Mouse (Mus musculus) lung, adult 18-20 months (tissue): ENCODE results near the gene Sfswap.
A peak's percentile ranks its signal among the peaks of the same experiment; 100 is the strongest.

ENCODE experiments used
- DNase-seq, 2 experiments: peaks; one replicate each; pipeline ENCODE4 v3.0.0; 2022; ENCODE audit warnings: mixed read lengths in 2 of 2

Sfswap gene

DNA sequence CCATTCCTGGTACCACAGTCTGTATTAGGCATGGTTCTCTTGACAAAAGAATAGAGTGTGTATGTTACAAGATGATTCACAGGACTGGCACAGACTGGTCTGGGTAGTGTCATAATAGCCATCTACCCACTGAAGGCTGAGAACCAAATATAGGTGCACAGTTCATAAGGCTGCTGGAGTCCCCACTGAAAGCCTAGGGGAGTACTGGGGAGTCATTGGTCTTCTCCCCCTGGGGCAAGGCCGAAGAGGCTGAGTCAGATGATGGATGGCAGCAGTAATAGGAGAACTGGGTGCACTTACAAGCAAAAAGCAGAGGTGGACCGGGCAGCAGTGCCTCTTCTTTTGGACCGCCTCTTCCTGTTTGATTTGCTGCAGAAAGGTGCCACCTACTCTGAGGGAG lies 32.7 kb downstream of the Sfswap start:
- DNase-seq: no peak

DNA sequence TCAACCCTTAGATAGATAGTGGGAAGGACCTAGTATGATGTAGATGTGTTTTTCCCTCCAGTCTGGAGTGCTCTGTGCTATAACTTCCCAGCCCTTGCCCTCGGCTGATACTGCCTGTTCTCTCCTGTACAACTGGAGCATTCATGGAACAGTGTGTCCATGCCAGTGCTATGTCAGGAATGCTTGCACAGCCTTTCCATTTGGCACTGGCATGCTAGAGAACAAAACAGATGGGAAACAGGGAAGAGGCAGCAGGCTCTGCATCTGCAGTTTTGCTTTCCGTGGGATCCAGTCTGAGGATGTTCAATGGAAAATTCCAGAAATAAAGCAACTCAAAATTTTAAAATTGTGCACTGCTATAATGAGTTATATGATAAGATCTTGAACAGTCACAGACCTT lies 33.5 kb downstream of the Sfswap start:
- peak; percentile 57 to 60 for DNase-seq

DNA sequence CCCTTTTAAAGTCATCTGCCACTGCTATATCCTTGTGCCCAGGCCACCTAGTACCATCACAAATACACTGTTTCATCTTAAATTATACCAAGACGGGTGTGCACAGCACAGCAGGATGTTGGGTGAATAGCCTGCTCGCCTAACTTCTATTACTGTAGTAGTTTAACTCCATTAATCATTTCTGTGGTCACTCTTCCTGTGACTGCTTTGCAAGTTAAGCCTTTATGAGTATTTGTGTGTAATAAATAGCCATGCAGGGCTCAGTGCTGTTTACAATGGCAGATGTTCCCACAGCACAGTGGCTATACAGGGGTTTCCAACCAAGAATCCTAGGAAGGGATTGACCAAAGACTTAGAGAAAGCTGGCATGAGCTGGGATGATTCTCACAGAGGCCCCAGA lies 34.0 kb downstream of the Sfswap start:
- DNase-seq: no peak

DNA sequence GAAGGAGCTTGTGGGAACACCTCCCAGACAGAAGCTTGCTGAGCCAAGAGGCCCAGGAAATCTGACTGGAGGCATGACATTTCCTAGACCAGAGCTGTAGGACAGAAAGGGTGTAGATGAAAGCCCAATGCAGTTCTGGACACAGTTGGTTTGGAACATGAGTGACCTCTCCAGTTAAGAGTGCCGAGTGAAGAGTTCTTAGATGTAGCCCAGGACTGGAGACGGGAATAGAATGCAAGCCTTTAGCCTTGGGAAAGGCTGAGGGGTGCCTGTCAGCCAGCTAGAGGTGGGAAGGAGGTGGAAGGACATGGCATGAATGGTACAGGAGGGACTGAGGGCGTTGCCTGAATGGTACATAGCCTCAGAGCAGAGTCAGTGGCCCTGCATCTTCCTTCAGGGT lies 34.4 kb downstream of the Sfswap start:
- peak in 1 of 2 experiments; percentile 8 for DNase-seq

DNA sequence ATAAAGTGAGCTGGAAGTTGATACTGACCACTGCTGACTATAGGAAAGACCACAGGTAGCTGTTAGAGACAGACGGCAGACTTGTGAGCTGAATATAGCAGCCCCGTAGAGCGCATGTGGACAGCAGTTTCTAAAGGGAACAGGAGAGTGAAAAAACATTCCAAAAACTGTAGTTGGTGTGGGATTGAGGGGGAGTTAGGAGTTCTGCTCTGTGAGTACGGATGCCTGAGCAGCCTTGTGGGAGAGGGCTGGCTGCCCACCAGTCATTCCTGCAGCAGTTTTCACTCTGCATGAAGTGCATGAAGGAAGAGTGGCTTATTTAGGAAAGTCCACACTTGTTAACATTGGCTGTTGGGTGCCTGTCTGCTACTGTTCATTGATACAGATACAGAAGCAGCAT lies 37.8 kb downstream of the Sfswap start:
- DNase-seq: no peak

DNA sequence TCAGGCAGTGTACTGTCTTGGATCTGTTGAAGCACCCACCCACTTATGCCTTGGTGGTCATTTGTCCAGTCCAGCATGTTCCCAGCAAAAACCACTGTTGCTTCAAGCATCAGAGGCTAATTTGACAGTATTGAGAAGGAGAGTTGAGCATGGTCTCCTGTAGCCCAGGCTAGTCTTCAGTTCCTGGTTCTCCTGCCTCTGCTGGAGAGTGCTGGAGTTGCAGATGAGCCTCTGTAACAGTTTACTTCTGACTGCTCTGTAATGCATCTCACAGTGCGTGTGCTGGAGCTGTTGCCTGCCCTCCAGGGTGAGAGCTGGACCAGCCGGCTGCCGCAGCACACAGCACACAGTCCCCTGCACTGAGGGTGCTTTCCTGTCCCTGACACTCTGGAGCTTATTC lies 41.2 kb downstream of the Sfswap start:
- no peak for DNase-seq

DNA sequence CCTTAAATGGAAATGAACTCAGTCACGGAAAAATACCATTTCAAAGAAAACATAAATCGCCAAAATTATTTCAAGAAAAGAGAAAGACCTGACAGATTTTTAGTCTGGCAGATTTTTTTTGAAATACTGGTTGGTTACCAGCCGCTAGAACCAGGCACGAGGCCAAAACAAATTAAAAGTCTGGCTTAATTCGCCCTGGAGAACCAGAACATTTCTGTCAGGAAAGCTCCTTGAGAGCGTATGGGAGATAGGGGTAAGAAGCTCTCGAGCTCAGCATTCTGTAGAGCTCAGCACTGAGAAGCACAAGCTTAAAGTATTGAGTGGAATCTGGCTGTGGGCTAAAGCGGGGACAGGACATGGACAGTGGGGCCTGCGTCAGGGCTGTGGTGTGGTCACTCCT lies 44.8 kb downstream of the Sfswap start:
- DNase-seq: no peak

DNA sequence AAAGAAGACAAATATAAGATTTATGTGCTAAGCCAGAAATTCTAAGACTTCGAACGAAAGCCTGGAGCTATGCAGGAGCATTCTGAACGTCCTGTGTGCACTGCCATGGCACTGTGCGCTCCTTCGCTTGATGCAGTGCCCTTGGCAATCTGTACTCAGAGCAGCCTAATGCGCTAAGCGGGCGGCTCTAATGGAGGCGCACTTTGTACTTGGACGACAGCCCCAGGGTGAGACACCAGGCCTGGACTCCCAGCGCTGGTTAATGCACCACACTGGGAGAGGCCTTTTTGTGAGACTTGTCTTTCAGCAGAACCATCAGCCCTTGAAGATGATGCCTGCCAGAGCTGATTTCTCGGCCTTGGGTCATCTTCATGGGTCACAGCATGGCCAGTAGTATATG lies 48.7 kb downstream of the Sfswap start:
- DNase-seq: no peak

DNA sequence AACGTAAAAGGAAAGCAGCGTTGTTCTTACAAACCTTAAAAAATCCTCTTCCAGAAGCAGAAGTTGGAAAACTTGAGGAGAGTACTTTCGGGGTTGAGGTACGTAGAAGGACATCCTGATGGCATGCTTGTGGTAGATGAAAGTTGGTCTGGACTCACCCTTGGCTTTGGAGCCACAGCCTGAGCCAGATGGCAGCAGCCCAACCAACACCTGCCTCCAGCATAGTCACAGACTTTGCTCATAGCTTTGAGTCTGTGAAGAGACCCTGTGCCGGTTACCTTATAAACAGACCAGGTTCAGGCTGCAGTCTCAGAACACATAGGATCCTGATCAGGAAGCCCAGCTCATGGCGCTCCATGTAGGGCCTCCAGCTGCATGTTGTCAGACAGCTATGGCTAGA lies 49.8 kb downstream of the Sfswap start:
- no peak for DNase-seq

DNA sequence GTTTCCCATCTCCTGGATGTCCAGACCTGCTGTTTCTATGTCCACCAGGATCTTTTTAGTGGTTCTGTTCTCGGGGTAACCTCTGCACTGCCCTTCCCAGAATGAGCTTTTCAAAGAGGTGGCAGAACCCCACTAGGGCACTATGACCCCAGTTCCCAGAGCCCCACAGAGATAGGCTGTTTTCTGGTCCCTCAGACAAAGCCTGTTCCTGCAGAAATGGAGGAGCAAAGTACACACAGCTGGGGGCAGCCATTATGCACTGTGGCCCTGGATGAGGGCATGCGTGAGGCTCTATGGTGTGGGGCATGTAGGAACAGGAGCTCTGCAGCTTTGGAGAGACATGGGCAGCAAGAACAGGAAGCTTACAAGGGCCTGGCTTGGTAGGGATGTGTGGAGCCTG lies 51.0 kb downstream of the Sfswap start:
- no peak for DNase-seq

DNA sequence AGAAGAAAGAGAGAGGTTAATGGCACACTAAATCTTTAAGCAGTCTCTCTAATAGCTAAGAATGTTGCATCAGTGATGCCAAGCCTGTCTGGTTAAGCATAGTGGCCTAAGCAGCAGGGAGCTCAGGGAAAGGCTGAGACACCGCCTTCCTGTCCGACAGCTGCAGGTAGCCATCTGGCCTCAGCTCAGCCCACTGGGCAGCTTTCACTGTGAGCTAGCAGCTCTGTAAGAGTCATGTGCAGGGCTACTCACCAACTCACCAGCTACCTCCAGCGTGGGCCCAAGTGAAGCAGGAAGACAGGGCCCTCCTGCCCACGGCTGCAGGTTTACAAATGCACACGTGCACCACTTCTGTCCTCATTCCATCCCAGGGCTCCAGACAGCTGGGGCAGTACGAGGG lies 52.6 kb downstream of the Sfswap start:
- no peak for DNase-seq

DNA sequence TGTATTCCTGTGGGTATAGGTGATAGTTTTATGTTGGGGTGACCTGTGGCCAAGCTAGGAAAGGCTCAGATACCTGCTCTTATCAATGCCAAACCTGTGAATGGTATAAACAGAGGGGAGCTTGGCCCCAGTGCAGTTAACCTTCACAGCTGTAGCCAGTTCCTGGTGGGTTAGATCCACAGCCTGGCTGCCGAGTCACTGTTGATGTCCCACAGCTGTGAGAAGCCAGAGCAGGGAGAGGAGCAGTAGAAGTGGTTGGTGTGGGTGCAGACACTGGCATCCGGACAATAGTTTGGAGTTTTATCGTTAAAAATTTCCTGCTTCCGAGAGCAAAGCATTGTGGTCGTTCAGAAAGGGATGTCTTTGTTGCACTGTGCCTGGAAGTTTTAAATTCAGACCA lies 57.6 kb downstream of the Sfswap start:
- no peak for DNase-seq

DNA sequence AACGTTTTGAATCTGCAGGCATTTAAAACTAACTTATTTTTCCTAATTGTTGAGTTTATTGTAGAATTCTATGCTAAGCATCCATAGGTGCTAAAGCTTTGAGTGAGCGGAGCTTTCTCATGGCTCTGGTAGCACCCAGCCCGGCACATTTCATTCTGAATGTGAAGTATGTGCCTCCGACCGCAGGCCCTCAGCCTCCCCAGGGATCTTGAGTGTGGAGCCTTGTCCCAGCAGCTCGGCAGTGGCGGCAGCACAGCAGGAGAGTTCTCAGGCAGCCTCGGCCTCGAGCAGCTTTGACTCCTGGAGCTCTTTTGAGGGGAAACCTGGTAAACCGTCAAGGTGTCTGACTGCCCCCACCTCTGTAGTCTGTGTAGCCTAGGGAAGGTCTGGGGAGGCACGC lies 58.3 kb downstream of the Sfswap start:
- DNase-seq: no peak

DNA sequence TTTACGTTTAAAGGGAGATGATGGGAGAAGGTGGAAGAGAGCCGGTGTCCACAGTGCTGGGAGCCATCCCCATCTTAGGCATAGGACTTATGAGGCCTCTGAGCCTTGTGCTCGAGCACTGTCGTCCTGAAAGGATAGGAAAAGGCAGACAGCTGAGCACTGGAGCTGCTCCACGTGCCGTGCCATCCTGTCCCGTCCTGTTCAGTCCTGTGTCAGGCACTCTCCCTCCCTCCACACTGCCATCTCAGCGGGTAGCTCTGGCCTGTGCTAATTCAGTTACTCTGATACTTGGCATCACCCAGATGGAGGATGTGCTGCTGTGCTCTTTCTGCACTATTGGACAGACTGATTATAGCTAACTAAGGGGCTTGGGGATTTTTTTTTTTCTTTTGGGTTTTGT lies 61.3 kb downstream of the Sfswap start:
- no peak for DNase-seq

DNA sequence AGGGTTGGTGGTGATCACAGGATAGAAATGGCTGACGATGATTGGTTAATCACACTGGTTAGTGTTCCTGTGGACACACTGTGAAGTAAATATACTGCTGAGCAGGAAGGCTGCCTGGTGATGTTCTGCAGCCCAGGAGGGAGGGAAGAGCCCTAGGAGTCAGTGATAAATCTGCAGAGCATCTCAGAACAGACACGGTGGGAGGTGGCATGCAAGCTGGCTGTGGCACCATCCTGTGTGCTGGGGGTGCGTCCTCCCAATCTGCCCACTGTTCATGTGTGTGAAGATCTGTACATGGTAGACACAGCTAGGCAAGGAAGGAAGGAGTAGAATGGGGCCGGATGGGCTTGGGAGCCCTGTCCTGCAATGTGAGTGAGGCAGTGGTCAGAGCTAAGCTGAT lies 67.6 kb downstream of the Sfswap start:
- no peak for DNase-seq

DNA sequence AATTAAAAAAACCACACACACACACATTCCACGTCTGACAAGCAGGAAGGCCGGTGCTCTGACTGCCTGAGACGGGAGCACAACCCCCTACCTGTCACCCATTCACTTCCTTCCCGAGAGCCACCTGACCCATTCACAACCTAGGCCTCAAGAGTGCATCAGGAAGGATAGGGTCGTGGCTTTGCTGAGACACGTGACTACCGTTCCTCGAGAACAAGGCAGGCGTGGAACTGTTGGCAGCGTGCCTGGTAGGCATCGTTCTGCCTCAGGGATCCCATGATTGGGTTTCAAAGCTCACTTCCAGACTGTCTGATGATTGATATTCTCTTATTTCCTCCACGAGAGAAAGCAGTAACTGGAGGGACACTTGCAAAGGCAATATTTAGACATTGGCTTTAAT lies 77.2 kb downstream of the Sfswap start:
- DNase-seq: no peak

DNA sequence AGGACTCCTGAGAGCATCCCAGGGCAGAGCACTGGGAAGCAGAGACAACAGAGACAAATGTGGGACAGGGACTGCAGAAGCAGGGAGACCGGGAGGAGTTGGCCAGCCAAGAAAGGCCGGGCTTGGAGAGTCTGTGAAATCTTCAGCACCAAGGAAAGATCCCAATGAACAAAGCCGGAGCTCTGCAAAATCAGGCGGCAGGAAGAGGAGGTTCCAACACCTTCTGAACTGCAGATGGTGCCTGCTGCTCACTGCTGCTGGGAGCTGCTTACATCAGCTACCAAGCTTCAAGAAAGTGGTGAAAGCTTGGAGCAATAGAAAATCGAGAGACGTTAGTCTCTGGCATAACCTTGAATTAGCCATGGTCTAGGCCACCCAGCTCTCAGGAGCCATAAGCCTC lies 79.0 kb downstream of the Sfswap start:
- no peak for DNase-seq

DNA sequence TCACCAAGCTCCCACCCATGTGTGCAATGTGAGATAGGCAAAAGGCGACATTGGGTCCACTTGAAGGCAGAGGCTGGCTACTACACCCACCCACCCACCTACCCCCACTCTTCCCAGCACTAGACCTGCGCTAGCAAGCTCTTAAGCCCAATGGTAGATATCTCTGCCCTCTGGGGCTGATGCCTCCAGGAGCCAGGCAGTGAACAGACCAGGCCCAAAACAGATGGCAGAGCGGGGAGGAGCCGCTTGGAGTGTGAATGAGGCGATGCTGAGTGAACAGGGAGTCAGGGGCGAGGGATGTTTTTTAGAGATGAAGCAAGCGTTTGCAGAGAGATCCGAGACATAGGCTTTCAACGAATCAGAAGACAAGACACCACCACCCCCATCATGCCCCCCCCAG lies 79.6 kb downstream of the Sfswap start:
- no peak for DNase-seq

DNA sequence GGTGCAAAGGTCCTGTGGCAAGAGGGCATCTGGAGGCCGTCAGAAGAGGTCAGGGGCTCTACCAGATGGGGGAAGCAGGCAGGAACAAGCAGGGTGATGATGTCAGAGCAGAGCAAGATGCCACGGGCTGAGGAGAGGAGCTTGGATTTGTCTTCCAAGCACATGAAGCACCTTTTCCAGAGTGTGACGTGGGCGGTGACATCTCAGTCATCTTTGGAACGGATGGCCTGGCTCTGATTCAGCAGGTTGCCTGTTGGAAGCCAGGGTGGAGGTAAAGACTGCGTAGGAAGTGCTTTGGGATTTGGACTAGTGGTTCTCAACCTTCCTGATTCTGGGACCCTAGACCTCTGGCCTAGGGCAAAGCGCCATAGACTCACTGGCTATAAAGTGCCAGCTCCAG lies 80.0 kb downstream of the Sfswap start:
- DNase-seq: no peak

DNA sequence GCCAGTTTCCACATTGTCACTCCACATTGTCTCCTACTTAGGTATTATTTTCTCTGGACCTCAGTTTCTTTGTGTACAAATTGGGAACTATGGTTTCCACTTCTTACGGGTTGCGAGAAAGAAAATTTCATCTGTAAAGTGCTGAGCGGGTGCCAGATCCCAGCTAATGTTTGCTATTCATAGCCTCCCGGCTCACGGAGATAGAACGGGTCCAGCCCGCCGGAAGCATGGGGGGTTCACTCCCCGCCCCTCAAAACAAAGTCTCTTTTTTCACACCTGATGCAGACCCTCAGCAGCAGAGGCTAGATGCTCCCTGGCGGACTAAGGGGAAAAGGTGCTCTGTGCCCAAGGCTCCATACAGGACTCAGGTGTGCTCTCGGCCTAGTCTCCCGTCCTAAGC lies 82.3 kb downstream of the Sfswap start:
- DNase-seq: no peak

DNA sequence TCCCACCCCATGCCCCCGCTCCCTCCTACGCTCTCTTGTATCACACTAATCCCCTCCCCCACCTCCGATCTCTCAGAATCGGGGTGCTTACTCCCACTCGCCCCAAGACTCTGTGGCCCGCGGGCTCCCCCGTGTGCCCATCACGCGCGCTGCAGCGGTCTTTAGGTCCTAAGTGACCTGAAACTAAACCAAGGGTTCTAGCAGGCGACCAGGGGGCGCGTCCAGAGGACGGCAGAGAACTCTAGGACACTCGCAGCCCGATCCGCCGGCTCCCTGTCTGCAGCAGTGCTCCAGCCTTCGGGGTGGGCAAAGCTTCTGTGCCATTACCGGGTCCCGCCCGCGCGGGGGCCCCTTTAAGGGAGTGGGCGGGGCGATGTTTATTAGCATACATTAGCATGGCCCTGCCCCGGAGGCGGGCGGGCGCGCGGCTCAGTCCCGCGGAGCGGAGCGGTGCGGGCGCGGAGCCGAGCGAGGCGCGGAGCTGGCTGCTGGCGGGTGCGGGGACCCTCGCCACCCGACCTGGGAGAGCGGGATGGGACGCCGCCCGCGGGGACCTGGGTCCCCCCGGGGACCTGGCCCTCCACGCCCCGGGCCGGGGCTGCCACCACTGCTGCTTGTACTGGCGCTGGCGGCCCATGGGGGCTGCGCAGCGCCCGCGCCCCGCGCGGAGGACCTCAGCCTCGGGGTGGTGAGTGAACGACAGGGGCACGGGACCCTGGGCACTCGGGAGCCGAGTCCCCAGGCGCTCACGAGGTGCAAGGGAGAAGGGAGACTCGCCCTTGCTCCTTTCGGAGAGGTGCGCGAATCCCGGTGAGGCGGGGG lies 83.0 kb downstream of the Sfswap start, which contains the start of gene Mmp17:
Gene Mmp17, plus strand, starts transcription at position 409 of the 822 bp plus-strand sequence.
- peak; percentile 84 to 86 for DNase-seq

DNA sequence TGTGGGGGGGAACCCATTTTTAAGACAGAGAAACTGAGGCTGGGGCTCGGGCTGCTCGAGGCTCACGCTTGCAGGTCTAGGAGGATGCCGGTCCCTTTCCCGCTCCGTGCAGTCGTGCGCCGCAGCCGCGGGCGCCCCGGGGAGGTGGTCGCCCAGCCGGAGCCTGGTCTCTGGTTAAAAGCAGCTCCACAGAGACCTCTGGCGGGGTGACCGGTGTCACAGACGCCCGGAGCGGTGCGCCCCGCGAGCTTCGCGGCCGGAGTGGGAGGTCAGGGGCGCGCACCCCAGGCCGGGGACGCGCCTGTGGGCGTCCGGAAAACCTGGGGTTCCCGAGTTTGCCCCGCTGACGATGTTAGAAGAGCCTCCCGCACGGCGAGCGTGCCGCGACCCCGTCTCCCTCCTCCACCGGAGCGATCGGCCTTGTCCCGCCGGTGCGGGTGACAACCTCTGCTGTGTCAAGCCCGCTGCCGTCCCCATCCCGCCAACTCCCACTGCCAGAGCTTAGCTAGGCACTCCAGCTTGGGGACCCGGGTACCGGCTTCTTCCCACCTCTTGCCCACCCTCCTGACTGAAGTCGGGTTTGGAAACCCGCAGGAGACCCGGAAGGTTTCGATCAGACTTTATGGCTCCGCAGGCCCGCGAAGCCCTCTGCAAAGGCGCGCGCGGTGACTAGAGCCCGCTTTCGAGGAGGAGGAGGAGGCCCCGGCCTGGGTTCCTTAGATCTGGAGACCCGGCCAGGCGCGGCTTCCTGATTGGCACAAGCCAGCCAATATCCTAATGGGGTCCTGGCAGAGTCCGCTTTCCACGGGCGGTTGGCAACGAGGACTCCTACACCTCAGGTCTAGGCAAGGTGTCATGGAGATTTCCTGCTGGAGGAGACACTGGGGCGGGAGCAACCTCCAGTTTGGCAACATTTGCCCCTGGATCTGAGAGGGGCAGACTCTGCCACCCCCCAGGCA lies 83.8 kb downstream of the Sfswap start:
- DNase-seq: peak; percentile 14 to 15

DNA sequence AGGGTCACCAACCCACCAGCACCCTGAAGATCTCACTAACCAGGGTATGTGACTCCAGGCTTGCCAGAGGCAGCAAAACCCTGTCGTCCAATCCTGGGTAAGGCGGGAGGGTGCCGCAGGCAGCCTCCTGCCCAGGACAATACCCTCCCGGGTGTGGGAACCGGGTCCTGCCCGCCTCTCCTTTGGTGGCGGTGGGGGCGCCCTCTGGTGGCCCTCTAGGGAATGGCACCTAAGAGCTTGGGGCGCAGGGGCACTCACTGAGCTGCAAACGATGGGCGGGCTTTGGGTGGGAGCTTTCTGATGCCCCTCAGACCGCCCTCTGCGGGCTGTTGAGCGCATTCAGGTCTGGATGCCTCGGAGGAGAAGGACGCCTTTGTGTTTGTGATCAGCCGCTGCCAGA lies 85.0 kb downstream of the Sfswap start:
- peak; percentile 71 to 78 for DNase-seq

DNA sequence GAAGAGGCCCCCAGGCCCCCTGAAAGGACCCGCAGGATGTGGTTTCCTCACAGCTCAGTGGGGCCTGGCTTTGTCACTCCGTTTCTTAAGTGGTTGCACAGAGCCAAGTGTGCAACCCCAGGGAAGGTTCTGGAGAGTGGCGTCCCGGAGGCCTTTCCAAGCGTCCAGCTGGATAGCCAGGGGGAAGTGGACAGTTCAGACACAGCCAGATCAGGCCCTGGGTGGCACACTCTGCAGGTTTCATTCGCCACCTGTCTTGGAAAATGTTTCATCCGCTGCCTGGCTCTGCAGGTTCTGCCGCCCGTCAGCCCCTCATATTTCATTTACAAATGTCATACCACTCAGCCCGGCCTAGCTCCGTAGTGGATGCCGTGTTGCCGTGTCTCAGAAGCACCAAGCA lies 85.5 kb downstream of the Sfswap start:
- DNase-seq: no peak
